In genomic region chr1:152234716-152235115, GRCm38 (mm10) we compare ENCODE assay signal across 17 mouse cellular contexts.
"Had no signal": no experiment of that assay in that cellular context is flagged by ENCODE, and none has a peak within 500 bp of the region (broad histone marks: within the 10 kb centered on the region; RNA-seq: fewer than 3 reads in every experiment).

No protein-coding gene starts in this region.

- H3K4me1 ChIP-seq: liver, embryonic 15.5 days; midbrain, embryonic 15.5 days; stomach, embryonic 15.5 days had no signal

- ATAC-seq: liver, postnatal 0 days; lung, postnatal 0 days; midbrain, embryonic 13.5 days; midbrain, embryonic 15.5 days had no signal

- H3K27me3 ChIP-seq: liver, embryonic 15.5 days; lung, embryonic 15.5 days; midbrain, embryonic 13.5 days; midbrain, embryonic 15.5 days; stomach, embryonic 15.5 days had no signal

- H3K4me2 ChIP-seq: liver, embryonic 15.5 days; lung, embryonic 15.5 days; midbrain, embryonic 13.5 days; midbrain, embryonic 15.5 days; stomach, embryonic 15.5 days had no signal

- H3K36me3 ChIP-seq: liver, embryonic 15.5 days; lung, embryonic 15.5 days; midbrain, embryonic 13.5 days; midbrain, embryonic 15.5 days; stomach, embryonic 15.5 days had no signal

- DNase-seq: liver, postnatal 0 days; lung, adult 2 months; lung, postnatal 14 days; lung, postnatal 36 days; right cerebral cortex, postnatal 14 days; thymus, adult 2 months; thymus, postnatal 25 days; thymus, postnatal 4 days had no signal

- H3K9ac ChIP-seq: liver, embryonic 15.5 days; liver, postnatal 0 days; lung, embryonic 15.5 days; midbrain, embryonic 13.5 days; midbrain, embryonic 15.5 days; stomach, embryonic 15.5 days had no signal

- H3K4me3 ChIP-seq: liver, embryonic 15.5 days; lung, embryonic 15.5 days; megakaryocyte, embryonic 14.5 days; midbrain, embryonic 13.5 days; midbrain, embryonic 15.5 days; stomach, embryonic 15.5 days had no signal

- H3K9me3 ChIP-seq: liver, embryonic 15.5 days; lung, embryonic 15.5 days; megakaryocyte, embryonic 14.5 days; midbrain, embryonic 13.5 days; midbrain, embryonic 15.5 days; stomach, embryonic 15.5 days had no signal

- H3K27ac ChIP-seq: liver, embryonic 15.5 days; lung, embryonic 15.5 days; macrophage; midbrain, embryonic 13.5 days; midbrain, embryonic 15.5 days; stomach, embryonic 15.5 days; stomach, postnatal 0 days had no signal
